Mouse (Mus musculus) bone marrow, adult 2 months (tissue): Measurements from ENCODE around the gene Nav2.

Experiments
- CTCF ChIP-seq: fragments of 200-500 bp; IDR thresholded peaks from 2 replicates; pipeline ENCODE4 v1.5.1; 2011; ENCODE audit warnings: low read length, control low read depth; ENCODE audit not compliant: control insufficient read depth, insufficient read depth
- POLR2A ChIP-seq: fragments of 200-500 bp; IDR thresholded peaks from 2 replicates; pipeline ENCODE4 v1.6.1; 2011; ENCODE audit warnings: low read depth, mild to moderate bottlenecking, control low read depth, low read length, borderline replicate concordance; ENCODE audit not compliant: control insufficient read depth

GRCm38 (mm10) chr7:49433945-49434344 is 525.4 kb downstream of the Nav2 start:
- TF ChIP-seq CTCF = no peak
- TF ChIP-seq POLR2A = no peak
